Mouse (Mus musculus): Measurements from ENCODE around the gene Tcea2. TPM values are rescaled to one million over a fixed set of nuclear protein-coding genes. Genes with fewer than 3 reads are reported as not detected.

Tcea2 gene
- total RNA-seq (2017) = 3.8 to 20.0 TPM (median 10.0 TPM) in 3 replicates

- peak; percentile 33; the same call in 1 of the 2 replicates for ATAC-seq (replicated peaks; ENCODE audit: insufficient number of reproducible peaks, low FRiP score, low TSS enrichment, poor library complexity, severe bottlenecking)
Observed at GRCm38 (mm10) chr2:181679951-181680715, at the start of gene Tcea2. Gene Tcea2, plus strand, starts transcription at chr2:181680310.

GRCm38 (mm10) chr2:181632624-181633023 is 47.5 kb upstream of the Tcea2 start:
- no peak for ATAC-seq (replicated peaks; ENCODE audit: insufficient number of reproducible peaks, low FRiP score, low TSS enrichment, poor library complexity, severe bottlenecking)

- ATAC-seq (replicated peaks; ENCODE audit: insufficient number of reproducible peaks, low FRiP score, low TSS enrichment, poor library complexity, severe bottlenecking) = no peak
Observed at GRCm38 (mm10) chr2:181635865-181636264, 44.2 kb upstream of the Tcea2 start.

- peak; percentile 68 for ATAC-seq (replicated peaks; ENCODE audit: insufficient number of reproducible peaks, low FRiP score, low TSS enrichment, poor library complexity, severe bottlenecking)
Observed at GRCm38 (mm10) chr2:181644361-181644760, 35.7 kb upstream of the Tcea2 start.

GRCm38 (mm10) chr2:181645666-181646065 is 34.4 kb upstream of the Tcea2 start:
- no peak for ATAC-seq (replicated peaks; ENCODE audit: insufficient number of reproducible peaks, low FRiP score, low TSS enrichment, poor library complexity, severe bottlenecking)

- no peak for ATAC-seq (replicated peaks; ENCODE audit: insufficient number of reproducible peaks, low FRiP score, low TSS enrichment, poor library complexity, severe bottlenecking)
Observed at GRCm38 (mm10) chr2:181646626-181647472, 33.3 kb upstream of the Tcea2 start.

- no peak for ATAC-seq (replicated peaks; ENCODE audit: insufficient number of reproducible peaks, low FRiP score, low TSS enrichment, poor library complexity, severe bottlenecking)
Observed at GRCm38 (mm10) chr2:181648926-181649325, 31.2 kb upstream of the Tcea2 start.

- no peak for ATAC-seq (replicated peaks; ENCODE audit: insufficient number of reproducible peaks, low FRiP score, low TSS enrichment, poor library complexity, severe bottlenecking)
Observed at GRCm38 (mm10) chr2:181653065-181653464, 27.0 kb upstream of the Tcea2 start.

- ATAC-seq (replicated peaks; ENCODE audit: insufficient number of reproducible peaks, low FRiP score, low TSS enrichment, poor library complexity, severe bottlenecking) = no peak
Observed at GRCm38 (mm10) chr2:181653523-181653922, 26.6 kb upstream of the Tcea2 start.

- ATAC-seq (replicated peaks; ENCODE audit: insufficient number of reproducible peaks, low FRiP score, low TSS enrichment, poor library complexity, severe bottlenecking) = no peak
Observed at GRCm38 (mm10) chr2:181656734-181657133, 23.4 kb upstream of the Tcea2 start, which contains the start of gene Gm29797. Gene Gm29797, plus strand, starts transcription at chr2:181657034.

GRCm38 (mm10) chr2:181657441-181657840 is 22.7 kb upstream of the Tcea2 start:
- no peak for ATAC-seq (replicated peaks; ENCODE audit: insufficient number of reproducible peaks, low FRiP score, low TSS enrichment, poor library complexity, severe bottlenecking)

- no peak for ATAC-seq (replicated peaks; ENCODE audit: insufficient number of reproducible peaks, low FRiP score, low TSS enrichment, poor library complexity, severe bottlenecking)
Observed at GRCm38 (mm10) chr2:181658528-181658927, 21.6 kb upstream of the Tcea2 start.

GRCm38 (mm10) chr2:181658930-181659555 is 21.1 kb upstream of the Tcea2 start:
- peak; percentile 25 for ATAC-seq (replicated peaks; ENCODE audit: insufficient number of reproducible peaks, low FRiP score, low TSS enrichment, poor library complexity, severe bottlenecking)

GRCm38 (mm10) chr2:181659609-181660055 is 20.5 kb upstream of the Tcea2 start:
- peak; percentile 85 for ATAC-seq (replicated peaks; ENCODE audit: insufficient number of reproducible peaks, low FRiP score, low TSS enrichment, poor library complexity, severe bottlenecking)

- no peak for ATAC-seq (replicated peaks; ENCODE audit: insufficient number of reproducible peaks, low FRiP score, low TSS enrichment, poor library complexity, severe bottlenecking)
Observed at GRCm38 (mm10) chr2:181662620-181663297, 17.4 kb upstream of the Tcea2 start.

- no peak for ATAC-seq (replicated peaks; ENCODE audit: insufficient number of reproducible peaks, low FRiP score, low TSS enrichment, poor library complexity, severe bottlenecking)
Observed at GRCm38 (mm10) chr2:181663298-181663630, 16.8 kb upstream of the Tcea2 start.

GRCm38 (mm10) chr2:181670285-181670912 is 9.7 kb upstream of the Tcea2 start:
- ATAC-seq (replicated peaks; ENCODE audit: insufficient number of reproducible peaks, low FRiP score, low TSS enrichment, poor library complexity, severe bottlenecking) = peak; percentile 30; the same call in 1 of the 2 replicates

GRCm38 (mm10) chr2:181670913-181671311 is 9.2 kb upstream of the Tcea2 start:
- ATAC-seq (replicated peaks; ENCODE audit: insufficient number of reproducible peaks, low FRiP score, low TSS enrichment, poor library complexity, severe bottlenecking) = no peak

Data from monocyte, adult 5-6 weeks (primary cell).